Mouse (Mus musculus) frontal cortex, postnatal 10 days (tissue): ENCODE measurements around the gene Alkbh2.

Experiments used
- DNase-seq, 2 experiments: peaks; one replicate each; pipeline ENCODE4 v3.0.0; 2022; ENCODE audit warnings: low spot score in 2 of 2, mixed read lengths in 1 of 2

Gene Alkbh2

GRCm38 (mm10) chr5:114146028-114146888 is 18.2 kb upstream of the Alkbh2 start, which contains the start of gene Acacb:
Gene Acacb (plus strand): TSS chr5:114146535.
- DNase-seq: no peak

GRCm38 (mm10) chr5:114139175-114139574 is 11.2 kb upstream of the Alkbh2 start:
- DNase-seq: peak; percentile 75 to 85

GRCm38 (mm10) chr5:114138277-114139164 is 10.5 kb upstream of the Alkbh2 start:
- DNase-seq: no peak

GRCm38 (mm10) chr5:114137481-114138276 is 9.7 kb upstream of the Alkbh2 start:
- DNase-seq: no peak

GRCm38 (mm10) chr5:114135516-114135915 is 7.5 kb upstream of the Alkbh2 start:
- no peak for DNase-seq

GRCm38 (mm10) chr5:114134091-114134534 is 6.1 kb upstream of the Alkbh2 start:
- DNase-seq: peak in 1 of 2 experiments; percentile 51

- no peak for DNase-seq
These were observed 4.8 kb upstream of the Alkbh2 start for GRCm38 (mm10) chr5:114132841-114133240.

GRCm38 (mm10) chr5:114131521-114131840 is 3.5 kb upstream of the Alkbh2 start:
- no peak for DNase-seq

- peak; percentile 85 to 91 for DNase-seq
These were observed 2.9 kb upstream of the Alkbh2 start for GRCm38 (mm10) chr5:114130698-114131520.

- DNase-seq: peak; percentile 49 to 54
These were observed 2.2 kb upstream of the Alkbh2 start, which contains the start of gene Ung for GRCm38 (mm10) chr5:114130211-114130605. Gene Ung (plus strand): TSS chr5:114130386.

GRCm38 (mm10) chr5:114129550-114130210 is 1.7 kb upstream of the Alkbh2 start:
- DNase-seq: no peak

GRCm38 (mm10) chr5:114126499-114127244 is 1.3 kb downstream of the Alkbh2 start:
- no peak for DNase-seq

GRCm38 (mm10) chr5:114126008-114126407 is 2.0 kb downstream of the Alkbh2 start:
- DNase-seq: no peak

GRCm38 (mm10) chr5:114119806-114120205 is 8.2 kb downstream of the Alkbh2 start:
- no peak for DNase-seq

- DNase-seq: no peak
These were observed 11.4 kb downstream of the Alkbh2 start for GRCm38 (mm10) chr5:114116586-114116985.

- DNase-seq: no peak
These were observed 13.0 kb downstream of the Alkbh2 start for GRCm38 (mm10) chr5:114115030-114115429.

GRCm38 (mm10) chr5:114113334-114113733 is 14.7 kb downstream of the Alkbh2 start:
- DNase-seq: no peak

- no peak for DNase-seq
These were observed 21.6 kb downstream of the Alkbh2 start for GRCm38 (mm10) chr5:114106391-114106935.

- DNase-seq: no peak
These were observed 25.2 kb downstream of the Alkbh2 start for GRCm38 (mm10) chr5:114102807-114103206.
